Mouse (Mus musculus) heart, postnatal 14 days (tissue): ENCODE results near the gene Esyt2. TPM values are rescaled to one million over a fixed set of nuclear protein-coding genes. Genes with fewer than 3 reads are reported as not detected.
A peak's percentile ranks its signal among the peaks of the same experiment; 100 is the strongest.

Source experiments
- DNase-seq, 2 experiments: peaks; one replicate each; pipeline ENCODE4 v3.0.0; 2021 to 2022
- intact Hi-C: fragments of 180-260 bp; cut with DNase I; formaldehyde crosslinking; loops from one replicate; pipeline ENCODE4 v1.15.1; 2025
- total RNA-seq, 2 experiments: library from RNA; stranded (reverse); gene quantifications; 2 replicates each; pipeline ENCODE4 v1.2.3; 2021

Esyt2 gene
- total RNA-seq, 2 experiments from 2014 or later = 30.9 to 34.7 TPM

- DNase-seq = no peak
- intact Hi-C loops = loop anchor here (5.0 kb wide), 1 partner anchor 124 kb away; no protein-coding TSS in a partner anchor
These were observed 2.5 kb upstream of the Esyt2 start for GRCm38 (mm10) chr12:116278541-116278940.

- DNase-seq = no peak
- intact Hi-C loops = loop anchor here (5.0 kb wide), 1 partner anchor 123 kb away; no protein-coding TSS in a partner anchor
These were observed 1.8 kb upstream of the Esyt2 start for GRCm38 (mm10) chr12:116279181-116279580.

DNA sequence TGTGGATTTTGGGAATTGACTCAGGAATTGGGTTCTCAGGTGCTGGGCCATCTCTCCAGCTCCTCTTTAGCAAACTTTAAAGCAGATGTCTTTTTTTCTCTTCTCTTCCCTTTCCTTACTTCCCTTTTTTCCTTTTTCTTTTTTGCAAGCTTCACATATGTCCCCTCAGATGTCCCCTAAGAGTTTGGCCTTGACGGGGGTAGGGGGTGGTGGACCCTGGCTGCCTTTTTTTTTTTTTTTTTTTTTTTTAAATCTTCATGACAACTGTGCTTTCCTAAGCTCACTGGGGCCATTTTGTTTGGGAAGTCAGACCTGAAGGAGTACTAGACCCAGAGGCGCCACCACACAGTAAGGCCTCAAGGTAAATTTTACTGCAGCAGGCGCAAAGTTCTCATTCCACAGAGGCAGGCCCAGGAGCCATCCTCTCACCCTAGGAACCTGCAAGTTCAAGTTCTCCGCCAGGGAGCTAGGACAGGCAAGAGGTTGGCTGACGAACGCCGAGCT is 795 bp upstream of the Esyt2 start:
- intact Hi-C loops = loop anchor here (5.0 kb wide), 1 partner anchor 42 kb away; no protein-coding TSS in a partner anchor
- no peak for DNase-seq

- peak in 1 of 2 experiments; percentile 26 for DNase-seq
- intact Hi-C loops = loop anchor here (5.0 kb wide), 1 partner anchor 41 kb away; no protein-coding TSS in a partner anchor
These were observed 658 bp downstream of the Esyt2 start for GRCm38 (mm10) chr12:116281427-116282281.

- no peak for DNase-seq
- intact Hi-C loops = loop anchor here (5.0 kb wide), 1 partner anchor 39 kb away; no protein-coding TSS in a partner anchor
These were observed 1.9 kb downstream of the Esyt2 start for GRCm38 (mm10) chr12:116282856-116283255.

DNA sequence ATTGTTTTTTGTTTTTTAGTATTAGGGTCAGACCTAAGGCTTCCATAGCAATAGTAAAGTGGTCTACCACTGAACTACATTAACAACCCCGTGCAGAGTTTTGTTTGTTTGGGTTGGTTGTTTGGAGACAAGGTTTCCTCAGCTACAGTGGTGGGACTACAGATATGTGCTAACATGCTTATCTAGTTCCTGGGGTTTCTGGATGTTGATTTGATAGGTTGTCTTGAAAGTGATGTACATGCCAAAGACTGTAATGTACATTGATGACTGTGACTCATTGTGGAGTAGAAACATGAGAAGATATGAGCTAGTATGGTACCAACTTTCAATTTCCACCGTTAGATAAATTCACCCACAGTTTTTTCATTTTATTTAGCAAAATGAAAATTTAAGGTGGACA is 2.5 kb downstream of the Esyt2 start:
- DNase-seq = no peak
- intact Hi-C loops = loop anchor here (5.0 kb wide), 1 partner anchor 39 kb away; no protein-coding TSS in a partner anchor

- no peak for DNase-seq
- intact Hi-C loops = no loop called here
These were observed 12.2 kb downstream of the Esyt2 start for GRCm38 (mm10) chr12:116293185-116293584.

- no peak for DNase-seq
- intact Hi-C loops = no loop called here
These were observed 12.8 kb downstream of the Esyt2 start for GRCm38 (mm10) chr12:116293599-116294292.

DNA sequence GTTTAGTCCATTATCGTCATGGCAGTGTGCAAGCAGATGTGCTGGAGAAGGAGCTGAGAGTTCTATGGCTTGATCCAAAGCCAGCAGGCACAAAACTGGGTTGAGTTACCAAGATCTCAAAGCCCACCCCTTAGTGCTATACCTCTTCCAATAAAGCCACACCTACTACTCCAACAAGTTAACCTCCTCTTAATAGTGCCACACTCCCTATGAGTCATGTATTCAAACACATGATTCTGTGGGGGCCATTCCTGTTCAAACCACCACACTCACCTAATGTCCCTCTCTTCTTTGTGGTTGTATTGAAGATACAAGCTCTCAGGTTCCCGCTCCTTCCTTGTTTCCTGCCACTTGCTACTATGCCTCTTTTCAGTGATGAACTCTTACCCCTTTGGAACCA is 18.9 kb downstream of the Esyt2 start:
- intact Hi-C loops = no loop called here
- no peak for DNase-seq

DNA sequence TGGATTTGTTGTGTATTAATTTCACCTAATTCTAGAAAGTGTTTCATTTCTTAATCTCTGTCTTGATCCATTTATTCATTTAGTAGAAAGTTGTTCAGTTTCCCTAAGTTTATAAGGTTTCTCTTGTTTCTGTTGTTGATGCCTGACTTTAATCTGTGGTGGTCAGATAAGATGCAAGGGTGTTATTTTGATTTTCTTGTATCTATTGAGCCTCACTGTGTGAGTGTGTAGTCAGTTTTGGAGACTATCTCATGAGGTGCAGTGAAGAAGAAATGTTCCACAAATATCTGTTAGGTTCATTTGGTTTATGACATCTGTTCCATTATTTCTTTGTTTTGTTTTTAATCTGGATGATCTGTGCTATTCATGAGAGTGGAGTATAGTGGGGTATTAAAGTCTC is 21.2 kb downstream of the Esyt2 start:
- intact Hi-C loops = no loop called here
- DNase-seq = no peak

GRCm38 (mm10) chr12:116306042-116306441 is 25.0 kb downstream of the Esyt2 start:
- intact Hi-C loops = no loop called here

DNA sequence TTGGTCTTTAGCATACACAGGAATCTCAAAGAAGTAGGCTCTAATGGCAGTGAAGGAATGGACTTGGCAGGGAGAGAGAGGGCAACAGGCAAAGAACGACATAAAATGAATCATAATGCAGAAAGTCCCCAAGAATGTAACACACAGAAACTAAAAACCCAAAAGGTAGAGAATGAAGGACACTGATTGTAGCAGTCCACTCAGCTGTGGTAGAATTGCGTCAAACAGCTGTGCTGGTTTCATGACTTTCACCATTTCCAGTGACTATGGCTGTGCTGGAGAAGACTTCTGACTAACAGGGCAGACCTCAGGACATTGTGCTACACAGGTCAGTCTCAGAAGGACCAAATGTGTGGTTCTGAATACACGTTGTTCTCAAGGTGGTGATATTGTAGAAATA is 26.9 kb downstream of the Esyt2 start:
- intact Hi-C loops = no loop called here
- no peak for DNase-seq

More at GRCm38 (mm10) chr12:116306042-116306441, 25.0 kb downstream of the Esyt2 start:
- DNase-seq = peak in 1 of 2 experiments; percentile 14

DNA sequence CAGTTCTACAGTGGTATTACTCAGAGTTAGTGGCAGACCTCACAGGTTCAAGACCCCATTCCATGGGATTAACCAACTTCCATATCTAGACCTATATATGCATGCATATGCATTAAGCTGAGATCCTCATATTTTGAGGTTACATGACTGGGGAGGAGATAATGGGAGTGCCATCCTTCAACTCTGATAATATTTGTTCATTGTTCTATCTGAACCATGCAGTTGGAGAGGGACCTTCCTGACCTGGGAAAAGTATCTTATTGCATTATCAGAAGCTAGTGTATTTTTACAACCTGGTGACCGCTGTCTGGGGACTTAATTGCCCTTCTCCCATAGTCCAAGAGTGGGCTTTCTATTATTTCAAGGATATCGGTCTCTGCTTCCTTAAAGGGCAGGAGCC is 27.6 kb downstream of the Esyt2 start:
- no peak for DNase-seq
- intact Hi-C loops = no loop called here

- intact Hi-C loops = no loop called here
- no peak for DNase-seq
These were observed 32.8 kb downstream of the Esyt2 start for GRCm38 (mm10) chr12:116313816-116314215.

- intact Hi-C loops = no loop called here
- DNase-seq = no peak
These were observed 34.5 kb downstream of the Esyt2 start for GRCm38 (mm10) chr12:116315498-116315897.

DNA sequence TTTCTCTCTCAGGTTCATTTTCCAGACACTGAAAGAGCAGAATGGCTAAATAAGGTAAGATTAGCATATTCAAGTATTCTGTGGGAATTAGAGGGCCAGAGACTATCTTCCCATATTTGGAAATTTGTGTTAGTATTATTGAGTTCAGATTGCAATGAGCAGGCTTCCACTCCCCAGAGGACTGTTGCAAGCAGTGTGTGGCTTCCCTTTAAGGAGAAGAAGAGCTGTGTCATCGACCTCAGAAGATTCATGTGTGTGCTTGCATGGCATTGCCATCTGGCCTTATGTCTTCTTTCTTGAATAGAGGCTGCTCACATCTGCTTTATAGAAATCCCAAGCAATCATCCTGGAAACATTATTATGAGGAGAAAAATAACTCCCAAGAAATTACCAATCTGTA is 36.8 kb downstream of the Esyt2 start:
- intact Hi-C loops = no loop called here
- DNase-seq = no peak

GRCm38 (mm10) chr12:116325545-116325944 is 44.5 kb downstream of the Esyt2 start:
- DNase-seq = peak; percentile 9 to 34
- intact Hi-C loops = no loop called here

- no peak for DNase-seq
- intact Hi-C loops = no loop called here
These were observed 45.2 kb downstream of the Esyt2 start for GRCm38 (mm10) chr12:116326159-116326558.

DNA sequence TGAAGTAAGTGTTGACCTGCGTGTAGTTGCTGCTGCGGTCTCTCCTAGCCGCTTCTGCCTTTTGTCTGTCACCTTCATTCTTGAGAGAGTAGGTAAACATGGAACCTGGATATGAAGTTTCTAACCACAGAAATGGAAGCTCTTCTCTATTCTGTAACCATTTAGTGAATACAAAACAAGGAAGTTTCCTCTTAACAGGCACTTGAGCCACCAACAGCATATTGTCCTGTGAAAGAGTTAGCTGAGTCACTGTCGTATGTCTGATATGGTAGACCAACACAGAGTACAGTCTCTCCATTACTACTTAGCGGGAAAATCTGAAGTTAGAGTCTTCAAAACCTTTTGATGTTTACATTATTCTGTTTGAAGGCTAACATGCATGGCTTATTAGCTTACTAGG is 53.3 kb downstream of the Esyt2 start:
- DNase-seq = no peak
- intact Hi-C loops = no loop called here

DNA sequence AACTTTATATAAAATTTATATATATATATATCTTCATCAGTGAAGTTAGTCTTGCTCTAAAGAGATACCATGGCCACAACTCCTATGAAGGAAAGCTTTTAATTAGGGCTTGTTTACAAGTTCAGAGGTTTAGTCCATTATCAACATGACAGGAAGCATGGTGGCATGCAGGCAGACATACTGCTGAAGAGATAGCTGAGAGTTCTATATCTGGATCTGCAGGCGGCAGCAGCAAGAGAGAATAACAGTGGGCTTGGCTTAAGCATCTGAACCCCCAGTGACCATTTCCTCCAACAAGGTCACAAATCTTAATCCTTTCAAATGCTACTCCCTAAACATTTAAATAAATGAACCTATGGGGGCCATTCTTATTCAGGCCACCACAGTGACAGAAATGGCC is 59.2 kb downstream of the Esyt2 start:
- intact Hi-C loops = no loop called here
- DNase-seq = no peak

GRCm38 (mm10) chr12:116348755-116349286 is 67.8 kb downstream of the Esyt2 start:
- DNase-seq = no peak
- intact Hi-C loops = no loop called here
